Mouse (Mus musculus): Measurements from ENCODE around the gene Gm3402.
"Not testable (repeated sequence)": the region's sequence is repeated elsewhere in the genome, so short reads cannot be mapped to it uniquely, and the experiment has no call there.

Gene Gm3402

DNA sequence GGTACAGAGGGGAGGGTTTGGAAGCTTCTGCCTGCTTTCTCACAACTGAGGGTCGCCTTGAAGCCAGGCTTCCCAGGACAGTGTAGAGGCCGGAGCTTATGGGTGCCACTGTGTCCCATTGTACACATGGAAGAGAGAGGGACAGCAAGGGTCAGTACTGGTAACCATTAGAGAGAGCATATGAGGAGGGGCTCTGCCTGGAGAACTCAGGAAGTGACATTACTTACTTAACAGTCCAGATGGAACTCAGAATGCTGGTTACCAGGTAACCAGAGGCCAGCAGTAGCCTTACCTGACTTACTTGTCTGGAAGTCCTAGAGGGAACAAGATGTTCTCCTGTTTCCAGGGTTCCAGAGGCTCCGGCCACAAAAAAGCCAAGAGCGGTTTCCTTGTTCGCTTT lies at the start of gene Gm3402:
Gm3402 (plus strand) TSS at position 301 of the 400 bp plus-strand sequence.
- DNase-seq: not testable (repeated sequence)

GRCm38 (mm10) chr5:146466663-146467062 lies 47.3 kb upstream of the Gm3402 start:
- no peak for DNase-seq

- DNase-seq: no peak
Measured at GRCm38 (mm10) chr5:146468311-146468710, 45.6 kb upstream of the Gm3402 start.

- no peak for DNase-seq
Measured at GRCm38 (mm10) chr5:146470821-146471220, 43.1 kb upstream of the Gm3402 start.

DNA sequence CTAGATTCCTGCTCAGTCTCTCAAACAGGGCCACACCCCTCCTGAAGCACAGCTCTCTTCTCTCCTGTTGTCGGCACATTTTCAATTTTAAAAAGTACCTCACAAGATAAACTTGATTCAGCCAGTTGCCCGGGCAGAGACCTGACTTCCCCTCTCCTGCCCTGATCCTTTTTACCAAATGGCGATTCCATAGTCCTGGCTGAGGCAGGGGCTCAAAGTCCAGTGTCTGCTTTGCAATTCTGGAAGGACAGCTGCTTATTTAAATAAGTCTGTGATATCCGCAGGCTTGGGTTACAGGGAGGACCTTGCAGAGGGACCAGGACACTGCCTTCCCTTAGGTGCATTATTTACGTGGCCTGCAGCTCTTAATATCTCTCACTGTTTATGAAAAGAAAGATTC lies 42.6 kb upstream of the Gm3402 start:
- DNase-seq: no peak

DNA sequence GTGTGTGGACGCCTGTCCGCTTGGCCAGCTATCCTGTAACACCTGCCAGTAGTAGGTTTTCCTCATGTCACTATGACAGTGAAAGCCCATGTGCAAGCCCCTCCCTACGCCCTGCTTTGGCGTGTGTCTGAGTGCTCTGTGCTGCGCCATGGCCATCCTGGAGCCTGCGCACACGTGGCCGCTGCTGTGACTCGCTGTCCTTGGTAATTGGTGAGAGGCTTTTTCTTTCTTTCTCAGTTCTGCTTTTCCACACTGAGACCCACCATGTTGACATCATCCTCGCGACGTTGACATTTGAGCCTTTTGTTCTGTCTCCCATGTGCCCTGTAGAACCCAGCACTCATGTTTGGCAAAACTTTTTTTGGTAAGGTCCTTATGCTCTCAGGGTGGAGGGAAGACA lies 42.1 kb upstream of the Gm3402 start:
- DNase-seq: no peak

GRCm38 (mm10) chr5:146479564-146479963 lies 34.4 kb upstream of the Gm3402 start:
- DNase-seq: peak; percentile 16

- DNase-seq: not testable (repeated sequence)
Measured at GRCm38 (mm10) chr5:146481665-146482064, 32.3 kb upstream of the Gm3402 start, which contains the start of gene Gm6408. TSS of gene Gm6408 (plus strand) at chr5:146481965.

DNA sequence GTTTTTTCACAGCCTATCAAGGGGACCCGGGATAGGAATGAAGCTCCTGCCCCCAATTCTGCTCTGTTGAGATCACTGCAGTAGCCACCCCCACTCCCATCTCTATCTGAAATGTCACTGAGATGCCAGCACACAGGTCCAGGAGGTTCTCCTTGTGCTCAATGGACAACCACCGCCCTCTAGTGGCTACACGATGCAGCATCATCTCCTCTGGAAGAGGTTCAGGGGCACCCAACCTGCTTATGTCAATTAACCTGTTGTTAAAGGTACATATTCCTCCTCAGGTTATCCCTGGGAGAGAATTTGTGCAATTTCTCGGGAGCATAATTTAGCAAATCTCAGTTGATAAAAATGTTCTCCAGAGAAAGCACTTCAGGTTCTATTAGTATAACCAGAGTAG lies 25.0 kb upstream of the Gm3402 start:
- peak; percentile 40 for DNase-seq

GRCm38 (mm10) chr5:146491063-146491462 lies 22.9 kb upstream of the Gm3402 start, which contains the start of gene Gm6370:
TSS of gene Gm6370 (plus strand) at chr5:146491363.
- not testable (repeated sequence) for DNase-seq

DNA sequence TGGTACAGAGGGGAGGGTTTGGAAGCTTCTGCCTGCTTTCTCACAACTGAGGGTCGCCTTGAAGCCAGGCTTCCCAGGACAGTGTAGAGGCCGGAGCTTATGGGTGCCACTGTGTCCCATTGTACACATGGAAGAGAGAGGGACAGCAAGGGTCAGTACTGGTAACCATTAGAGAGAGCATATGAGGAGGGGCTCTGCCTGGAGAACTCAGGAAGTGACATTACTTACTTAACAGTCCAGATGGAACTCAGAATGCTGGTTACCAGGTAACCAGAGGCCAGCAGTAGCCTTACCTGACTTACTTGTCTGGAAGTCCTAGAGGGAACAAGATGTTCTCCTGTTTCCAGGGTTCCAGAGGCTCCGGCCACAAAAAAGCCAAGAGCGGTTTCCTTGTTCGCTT lies 11.8 kb upstream of the Gm3402 start, which contains the start of gene 4930449I24Rik:
4930449I24Rik (plus strand) TSS at position 301 of the 400 bp plus-strand sequence.
- not testable (repeated sequence) for DNase-seq

DNA sequence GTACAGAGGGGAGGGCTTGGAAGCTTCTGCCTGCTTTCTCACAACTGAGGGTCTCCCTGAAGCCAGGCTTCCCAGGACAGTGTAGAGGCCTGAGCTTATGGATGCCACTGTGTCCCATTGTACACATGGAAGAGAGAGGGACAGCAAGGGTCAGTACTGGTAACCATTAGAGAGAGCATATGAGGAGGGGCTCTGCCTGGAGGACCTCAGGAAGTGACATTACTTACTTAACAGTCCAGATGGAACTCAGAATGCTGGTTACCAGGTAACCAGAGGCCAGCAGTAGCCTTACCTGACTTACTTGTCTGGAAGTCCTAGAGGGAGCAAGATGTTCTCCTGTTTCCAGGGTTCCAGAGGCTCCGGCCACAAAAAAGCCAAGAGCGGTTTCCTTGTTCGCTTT lies 11.6 kb downstream of the Gm3402 start, which contains the start of gene Gm3404:
Gm3404 (plus strand) TSS at position 301 of the 400 bp plus-strand sequence.
- not testable (repeated sequence) for DNase-seq

DNA sequence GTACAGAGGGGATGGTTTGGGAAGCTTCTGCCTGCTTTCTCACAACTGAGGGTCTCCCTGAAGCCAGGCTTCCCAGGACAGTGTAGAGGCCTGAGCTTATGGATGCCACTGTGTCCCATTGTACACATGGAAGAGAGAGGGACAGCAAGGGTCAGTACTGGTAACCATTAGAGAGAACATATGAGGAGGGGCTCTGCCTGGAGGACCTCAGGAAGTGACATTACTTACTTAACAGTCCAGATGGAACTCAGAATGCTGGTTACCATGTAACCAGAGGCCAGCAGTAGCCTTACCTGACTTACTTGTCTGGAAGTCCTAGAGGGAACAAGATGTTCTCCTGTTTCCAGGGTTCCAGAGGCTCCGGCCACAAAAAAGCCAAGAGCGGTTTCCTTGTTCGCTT lies 23.4 kb downstream of the Gm3402 start, which contains the start of gene Gm3409:
Gm3409 (plus strand) TSS at position 301 of the 400 bp plus-strand sequence.
- not testable (repeated sequence) for DNase-seq

GRCm38 (mm10) chr5:146555836-146556235 lies 41.9 kb downstream of the Gm3402 start, which contains the start of gene Gm3415:
TSS of gene Gm3415 (plus strand) at chr5:146556136.
- not testable (repeated sequence) for DNase-seq

- DNase-seq: no peak
Measured at GRCm38 (mm10) chr5:146564259-146564658, 50.3 kb downstream of the Gm3402 start.

All from thymus, postnatal 14 days (tissue).